Mouse (Mus musculus): Measurements from ENCODE around the gene Hmgb2. TPM values are rescaled to one million over a fixed set of nuclear protein-coding genes. Genes with fewer than 3 reads are reported as not detected.

Hmgb2 gene
- total RNA-seq, 2 experiments from 2014 or later: 8.6 to 12.6 TPM

GRCm38 (mm10) chr8:57560926-57561325 lies 49.2 kb downstream of the Hmgb2 start:
- DNase-seq: no peak

- DNase-seq: no peak
Observed at GRCm38 (mm10) chr8:57562741-57563140, 51.0 kb downstream of the Hmgb2 start.

- DNase-seq: no peak
Observed at GRCm38 (mm10) chr8:57563726-57564125, 52.0 kb downstream of the Hmgb2 start.

GRCm38 (mm10) chr8:57565039-57565438 lies 53.3 kb downstream of the Hmgb2 start:
- DNase-seq: no peak

Other genes starting within 250 kb of the Hmgb2 start
- gene Hand2, start 190.9 kb upstream of the Hmgb2 start, total RNA-seq (2021): 10 to 100 TPM; 76.2 to 83.1 TPM
- gene Scrg1, start 56.0 kb upstream of the Hmgb2 start, total RNA-seq (2021): not detected
- 10 to 100 TPM in 1 of 2 experiments, 1 to 10 TPM in 1; 9.6 to 15.4 TPM for gene Sap30, start 24.0 kb upstream of the Hmgb2 start, total RNA-seq (2021)
- gene Galnt7, start 141.1 kb downstream of the Hmgb2 start, total RNA-seq (2021): 1 to 10 TPM; 4.9 to 5.6 TPM